ENCODE assay signal across 11 mouse cellular contexts in the genomic region with DNA sequence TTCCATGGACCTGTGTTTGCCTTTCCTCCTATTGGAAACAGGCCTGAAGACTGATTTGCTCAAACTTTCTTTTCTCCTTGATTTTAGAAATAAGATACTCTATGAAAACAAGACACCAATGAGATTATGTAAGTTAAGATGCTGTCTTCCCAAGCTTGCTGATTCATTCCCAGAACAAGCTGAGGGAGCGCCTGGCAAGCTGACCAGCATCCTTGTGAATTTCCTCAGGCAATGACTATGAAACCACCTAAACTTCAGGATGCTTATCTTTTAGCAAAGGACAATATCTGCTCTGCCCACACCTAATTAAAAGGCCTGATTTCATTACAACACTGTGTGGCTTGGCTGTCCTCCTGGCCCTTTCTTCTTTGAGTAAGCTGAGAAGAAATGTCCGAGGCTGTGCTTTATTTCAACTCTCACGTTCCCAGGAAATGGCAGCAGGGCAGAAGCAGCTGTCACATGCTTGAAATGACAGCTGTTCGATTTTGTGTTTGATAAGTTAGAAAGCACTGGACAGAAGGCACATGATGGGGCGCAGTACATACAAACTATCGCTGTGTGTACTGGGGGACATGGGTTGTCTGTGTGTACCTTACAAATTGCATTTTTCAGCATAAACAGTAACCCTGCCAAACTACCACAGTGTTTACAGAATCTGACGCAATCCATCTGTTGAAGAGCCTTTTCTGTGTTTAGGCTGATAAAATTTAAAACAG. TPM values are rescaled to one million over a fixed set of nuclear protein-coding genes. Genes with fewer than 3 reads are reported as not detected.
DNase-seq lines count a peak whose midpoint lies in the region; ATAC-seq lines count a peak whose summit lies in the region.
"Had no signal": no experiment of that assay in that cellular context is flagged by ENCODE, and none has a peak within 500 bp of the region (broad histone marks: within the 10 kb centered on the region; RNA-seq: fewer than 3 reads in every experiment).

No protein-coding gene starts in this region.

- peak; percentile 16 to 48 for DNase-seq in left cerebral cortex, adult 18-20 months (ENCODE audit: low spot score in 2 of 2)
- DNase-seq in left cerebral cortex, postnatal 4 days: no peak
- DNase-seq in layer of hippocampus, postnatal 25 days (ENCODE audit: extremely low spot score in 1 of 2, low spot score in 1 of 2): peak; percentile 5 to 6
- DNase-seq in right cerebral cortex, postnatal 4 days: peak; percentile 3
- no peak for DNase-seq in hindbrain, embryonic 10.5 days (ENCODE audit: low spot score)
- DNase-seq in forebrain, embryonic 11.5 days (ENCODE audit: low spot score): no peak
- DNase-seq: gastrocnemius, postnatal 25 days had no signal

- no peaks in the 10 kb centered on the region for H3K27me3 ChIP-seq in embryonic facial prominence, embryonic 15.5 days
- no peaks in the 10 kb centered on the region for H3K27me3 ChIP-seq in hindbrain, embryonic 10.5 days (ENCODE audit: insufficient read depth, poor library complexity, severe bottlenecking)
- no peaks in the 10 kb centered on the region for H3K27me3 ChIP-seq in forebrain, embryonic 11.5 days (ENCODE audit: control insufficient read depth, insufficient read depth, low read length)
- H3K27me3 ChIP-seq: limb, embryonic 13.5 days had no signal

- no peak overlapping the region for H3K4me3 ChIP-seq in embryonic facial prominence, embryonic 15.5 days (replicated peaks)
- no peak overlapping the region for H3K4me3 ChIP-seq in hindbrain, embryonic 10.5 days
- no peak overlapping the region for H3K4me3 ChIP-seq in forebrain, embryonic 11.5 days (ENCODE audit: low read depth, low read length)
- H3K4me3 ChIP-seq: limb, embryonic 13.5 days had no signal

- 45% methylated on average over 7 of the region's 7 CpGs for WGBS in embryonic facial prominence, embryonic 15.5 days
- WGBS in hindbrain, embryonic 10.5 days: 82% methylated on average over 7 of the region's 7 CpGs
- 78% methylated on average over 7 of the region's 7 CpGs for WGBS in forebrain, embryonic 11.5 days

- no peaks in the 10 kb centered on the region for H3K36me3 ChIP-seq in embryonic facial prominence, embryonic 15.5 days
- no peaks in the 10 kb centered on the region for H3K36me3 ChIP-seq in hindbrain, embryonic 10.5 days
- no peaks in the 10 kb centered on the region for H3K36me3 ChIP-seq in forebrain, embryonic 11.5 days (ENCODE audit: control insufficient read depth, insufficient read depth, low read length)
- H3K36me3 ChIP-seq: limb, embryonic 13.5 days had no signal

- peak; percentile 54; the same call in 1 of the 2 replicates for ATAC-seq in embryonic facial prominence, embryonic 15.5 days (ENCODE audit: insufficient number of reproducible peaks, low FRiP score, low TSS enrichment, low read depth)
- no peak for ATAC-seq in forebrain, embryonic 11.5 days (replicated peaks; ENCODE audit: low FRiP score)

- no peak overlapping the region for H3K4me2 ChIP-seq in embryonic facial prominence, embryonic 15.5 days (replicated peaks)
- no peak overlapping the region for H3K4me2 ChIP-seq in forebrain, embryonic 11.5 days (ENCODE audit: low read depth, low read length, severe bottlenecking)
- H3K4me2 ChIP-seq: limb, embryonic 13.5 days had no signal

- H3K9ac ChIP-seq in embryonic facial prominence, embryonic 15.5 days: no peak overlapping the region
- H3K9ac ChIP-seq in forebrain, embryonic 11.5 days (ENCODE audit: low read length): no peak overlapping the region
- H3K9ac ChIP-seq: limb, embryonic 13.5 days had no signal

- H3K27ac ChIP-seq in embryonic facial prominence, embryonic 15.5 days (replicated peaks): peak overlapping the region; percentile 29; the same call in 1 of the 2 replicates
- no peak overlapping the region for H3K27ac ChIP-seq in hindbrain, embryonic 10.5 days
- H3K27ac ChIP-seq in forebrain, embryonic 11.5 days (ENCODE audit: low read depth, low read length): no peak overlapping the region
- H3K27ac ChIP-seq: limb, embryonic 13.5 days had no signal

- no peaks in the 10 kb centered on the region; the same call in 1 of the 2 replicates for H3K4me1 ChIP-seq in embryonic facial prominence, embryonic 15.5 days
- H3K4me1 ChIP-seq in hindbrain, embryonic 10.5 days (replicated peaks): no peaks in the 10 kb centered on the region
- H3K4me1 ChIP-seq in forebrain, embryonic 11.5 days (replicated peaks; ENCODE audit: control insufficient read depth, insufficient read depth, low read length): no peaks in the 10 kb centered on the region
- H3K4me1 ChIP-seq: limb, embryonic 13.5 days had no signal

- intact Hi-C loops in left cerebral cortex, postnatal 4 days (cut with DNase I): no loop called here

- no peaks in the 10 kb centered on the region for H3K9me3 ChIP-seq in embryonic facial prominence, embryonic 15.5 days (replicated peaks)
- no peaks in the 10 kb centered on the region; the same call in 1 of the 2 replicates for H3K9me3 ChIP-seq in hindbrain, embryonic 10.5 days
- H3K9me3 ChIP-seq in forebrain, embryonic 11.5 days (ENCODE audit: control insufficient read depth, low read length): no peaks in the 10 kb centered on the region
- H3K9me3 ChIP-seq: limb, embryonic 13.5 days had no signal

RNA-seq across cellular contexts. Expression of gene Gm12728, which starts 30.3 kb away (rescaled TPM):
- total RNA-seq in left cerebral cortex, adult 18-20 months (2021): not detected
- total RNA-seq in left cerebral cortex, postnatal 4 days (2021): not detected
- polyA plus RNA-seq in embryonic facial prominence, embryonic 15.5 days (2015; fragmentation: Nextera tagmentation; extraction: Ambion mirVana): not detected in 2 replicates
- total RNA-seq in layer of hippocampus, postnatal 25 days (2021): not detected
- polyA plus RNA-seq in hindbrain, embryonic 10.5 days (2016; fragmentation: Nextera tagmentation; extraction: Ambion mirVana): 0.39 TPM in 1 of 2 replicates, not detected in the other
- not detected in 2 replicates for polyA plus RNA-seq in forebrain, embryonic 11.5 days (2014; fragmentation: Nextera tagmentation; extraction: Ambion mirVana)
- total RNA-seq: gastrocnemius, postnatal 25 days; MEL had no signal
- polyA plus RNA-seq: embryonic facial prominence, embryonic 11.5 days had no signal

Comparison
In these comparisons a context has a peak if more than half of its experiments do, and no peak if none do; other contexts are left out.
1. DNase-seq: peak in left cerebral cortex, adult 18-20 months (2 of 2), layer of hippocampus, postnatal 25 days (2 of 2) and right cerebral cortex, postnatal 4 days (single experiment); none in left cerebral cortex, postnatal 4 days (single experiment), hindbrain, embryonic 10.5 days (single experiment) and forebrain, embryonic 11.5 days (single experiment).